Mouse (Mus musculus) testis, postnatal 10 days (tissue): ENCODE measurements around the gene Grm1.

ENCODE experiments used
- DNase-seq: peaks from one replicate; pipeline ENCODE4 v3.0.0; 2021; ENCODE audit warnings: low spot score

The Grm1 gene

DNA sequence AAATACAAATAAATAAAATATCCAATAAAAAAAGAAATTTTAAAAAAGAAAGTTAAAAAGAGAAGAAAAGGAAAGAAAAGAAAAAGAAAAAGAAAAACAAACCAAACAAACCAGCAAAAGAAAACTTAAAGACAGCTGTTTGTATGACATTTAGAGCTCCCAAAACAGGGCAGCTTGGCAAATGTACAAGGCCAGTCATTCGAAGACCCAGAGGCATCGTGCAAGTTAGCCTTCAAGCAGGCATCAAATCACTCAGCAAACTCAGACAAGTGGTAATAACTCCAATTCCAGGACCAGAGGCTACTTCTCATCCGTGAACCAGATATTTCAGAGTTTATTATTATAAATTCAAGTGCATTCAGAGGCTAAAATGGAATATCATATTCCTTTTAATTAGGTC lies 355.7 kb downstream of the Grm1 start:
- DNase-seq = no peak

GRCm38 (mm10) chr10:10710837-10711236 lies 371.3 kb downstream of the Grm1 start:
- no peak for DNase-seq

DNA sequence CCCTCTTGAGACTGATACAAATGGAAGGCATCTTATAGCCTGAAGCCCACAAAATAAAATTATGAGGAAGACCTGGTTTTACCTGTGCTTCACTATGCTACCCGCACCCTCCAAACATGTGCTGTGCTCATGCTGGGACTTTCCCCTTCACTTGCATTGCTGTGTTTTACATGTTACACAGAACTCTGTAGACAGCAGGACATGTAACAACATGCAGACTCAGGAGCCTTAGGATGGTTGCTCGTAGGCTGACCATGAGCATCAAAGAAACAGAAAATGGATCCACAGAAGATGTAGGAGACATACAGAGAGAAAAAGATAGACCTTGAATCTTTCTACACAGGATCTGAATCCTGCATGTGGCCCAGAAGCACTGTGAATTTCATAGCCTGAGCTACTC lies 371.8 kb downstream of the Grm1 start:
- DNase-seq = no peak

- DNase-seq = no peak
These were observed 374.1 kb downstream of the Grm1 start for GRCm38 (mm10) chr10:10708031-10708430.

- no peak for DNase-seq
These were observed 380.8 kb downstream of the Grm1 start for GRCm38 (mm10) chr10:10701326-10701725.

DNA sequence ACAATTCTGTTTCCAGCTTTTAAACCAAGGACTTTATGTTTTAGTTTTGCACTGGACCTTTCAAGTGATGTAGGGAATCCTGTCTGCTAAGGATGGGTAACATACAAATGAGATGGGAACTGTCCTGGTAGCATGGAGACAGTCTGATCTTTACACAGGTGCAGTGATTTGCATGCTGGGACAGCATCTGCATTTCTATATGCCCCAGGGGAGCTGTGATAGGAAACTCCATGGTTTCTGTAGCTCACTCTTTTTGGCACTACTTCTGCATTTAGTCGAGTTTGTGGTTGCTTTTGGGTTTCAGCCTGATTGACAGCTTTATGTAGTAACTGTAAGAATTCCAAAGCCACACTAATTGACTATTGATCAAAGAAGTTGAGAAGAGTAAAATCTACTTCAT lies 381.3 kb downstream of the Grm1 start:
- no peak for DNase-seq

- no peak for DNase-seq
These were observed 384.7 kb downstream of the Grm1 start for GRCm38 (mm10) chr10:10697497-10697896.

DNA sequence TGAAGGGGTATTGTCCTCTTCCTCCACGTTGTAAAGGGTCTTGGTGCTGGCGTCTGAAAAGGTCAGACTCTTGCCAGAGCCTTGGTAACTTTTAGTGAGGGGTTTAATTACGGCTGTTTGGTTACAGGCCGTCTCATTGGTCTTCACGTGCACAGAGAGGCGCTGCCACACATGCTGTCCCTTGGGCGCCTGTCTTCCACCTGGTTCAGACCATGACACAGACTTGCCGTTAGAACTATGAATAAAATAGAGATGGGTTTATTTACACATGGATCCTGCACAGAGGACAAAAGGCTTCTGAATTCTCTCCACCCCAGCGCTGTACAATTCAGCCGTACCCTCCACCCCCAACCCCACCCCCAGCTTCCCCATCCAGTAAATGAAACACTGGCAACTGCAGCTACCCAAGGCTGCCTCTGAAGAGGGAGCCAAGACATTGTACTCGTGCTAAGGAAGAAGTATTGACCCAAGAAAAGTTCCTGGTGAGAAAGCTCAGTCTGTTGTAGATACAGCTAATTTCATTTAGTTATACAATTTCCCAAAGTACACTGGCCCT lies 392.4 kb downstream of the Grm1 start:
- no peak for DNase-seq

DNA sequence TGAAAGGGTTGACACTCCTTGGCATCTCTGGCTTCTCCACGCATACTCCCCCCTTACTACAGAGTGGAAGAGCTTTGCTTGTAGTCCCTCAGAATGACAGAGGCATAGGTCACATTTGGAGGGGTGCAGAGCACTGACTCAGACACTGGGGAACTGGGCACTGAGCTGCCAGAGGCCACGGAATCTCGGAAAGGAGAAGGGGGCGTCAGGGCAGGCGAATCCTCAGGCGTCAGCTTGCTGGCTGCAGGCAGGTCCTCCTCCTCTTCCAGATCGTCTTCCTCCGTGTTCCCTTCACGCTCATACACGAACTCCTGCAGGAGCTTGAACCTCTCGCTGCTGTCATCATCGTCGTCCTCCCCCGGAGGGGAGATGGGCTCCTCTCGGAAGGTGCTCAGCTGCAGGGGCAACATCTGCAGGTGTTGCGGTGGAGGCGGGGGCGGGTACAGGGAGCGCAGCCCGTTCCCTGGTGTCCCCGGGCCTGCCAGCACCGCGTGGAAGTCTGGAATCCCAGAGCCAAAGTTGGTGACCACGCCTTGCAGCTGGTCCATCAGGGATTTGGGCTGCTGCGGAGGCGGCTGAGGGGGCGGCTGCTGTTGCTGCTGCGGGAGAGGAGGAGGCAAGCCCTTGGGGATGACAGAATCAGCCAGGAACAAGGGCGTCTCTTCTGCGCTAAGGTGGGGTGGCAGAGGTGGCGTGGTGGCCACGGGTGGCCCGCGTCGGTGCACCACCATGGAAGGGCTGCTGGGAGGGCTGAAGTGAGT lies 393.1 kb downstream of the Grm1 start:
- DNase-seq = peak; percentile 41

GRCm38 (mm10) chr10:10681048-10681447 lies 401.1 kb downstream of the Grm1 start, which contains the start of gene Gm10944:
Gene Gm10944 (plus strand): TSS chr10:10681348.
- no peak for DNase-seq

DNA sequence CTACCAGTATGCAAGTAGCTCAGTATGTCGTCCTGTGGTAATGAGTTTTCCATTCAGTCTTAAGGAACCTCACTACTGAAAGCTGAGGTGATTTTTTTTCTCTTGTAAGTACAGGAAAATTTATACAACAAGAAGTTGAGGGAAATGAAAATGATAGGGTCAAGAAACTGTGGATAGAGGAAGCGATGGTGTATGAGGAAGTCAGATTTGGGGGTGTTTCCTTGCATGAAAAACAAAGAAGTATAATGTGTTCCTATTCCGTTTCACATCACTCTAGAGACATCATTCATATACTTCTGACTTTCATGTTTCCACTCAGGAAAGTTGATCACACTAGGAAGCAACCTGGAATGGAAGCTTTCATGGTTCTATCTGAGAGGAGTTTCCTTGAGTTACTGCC lies 422.2 kb downstream of the Grm1 start:
- no peak for DNase-seq

DNA sequence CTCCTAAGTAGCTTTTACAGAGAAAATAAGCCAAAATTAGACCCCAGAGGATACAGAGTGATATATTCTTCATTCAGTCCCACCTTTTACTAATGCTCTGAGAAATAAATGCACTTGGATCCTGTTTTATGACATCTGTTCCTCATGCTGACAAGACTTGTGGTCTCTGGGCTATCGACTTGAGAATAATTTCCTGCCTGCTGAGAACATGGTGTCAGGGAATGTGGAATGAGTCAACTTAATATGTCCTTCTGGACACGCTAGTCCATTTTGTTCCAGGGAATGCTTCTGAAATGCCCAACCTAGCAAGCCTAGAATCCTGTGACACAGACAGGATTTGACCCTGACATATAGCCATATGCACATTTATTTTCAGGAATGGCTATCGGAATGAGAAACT lies 423.0 kb downstream of the Grm1 start:
- no peak for DNase-seq

DNA sequence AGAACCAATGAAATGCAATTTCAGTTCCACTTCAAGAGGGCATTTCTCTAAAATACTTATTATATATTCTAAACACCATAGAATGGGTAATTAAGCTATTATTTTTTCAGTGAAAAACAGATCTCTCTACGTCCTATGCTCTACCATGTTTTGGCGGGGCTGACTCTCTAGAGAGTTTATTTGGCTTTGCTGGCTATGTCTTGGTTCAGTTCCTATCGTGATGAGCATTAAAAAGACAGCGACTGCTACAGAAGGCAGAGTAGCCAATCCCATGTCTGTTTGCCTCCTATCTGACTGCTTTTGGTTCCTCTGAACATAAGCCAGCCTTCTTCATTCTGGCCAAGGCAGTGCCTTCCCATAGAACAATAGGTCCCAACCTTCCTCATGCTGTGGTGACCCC lies 425.5 kb downstream of the Grm1 start:
- no peak for DNase-seq

DNA sequence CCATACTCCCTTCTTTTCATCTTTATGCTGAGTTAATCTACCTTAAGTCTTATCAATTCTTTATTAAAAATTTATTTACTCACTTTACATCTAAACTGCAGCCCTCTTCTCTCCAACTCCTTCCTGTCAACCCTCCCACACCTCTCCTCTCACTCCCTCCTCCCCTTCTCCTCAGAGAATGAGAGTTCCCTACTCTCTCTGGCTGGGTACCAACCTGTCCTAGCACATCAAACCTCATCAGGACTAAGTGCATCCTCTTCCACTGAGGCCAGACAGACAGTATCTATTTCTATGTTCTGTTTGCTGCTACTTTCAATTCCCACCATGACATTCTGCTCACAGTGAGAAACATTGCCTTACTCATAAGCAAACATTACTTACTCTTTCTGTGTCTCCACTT lies 426.2 kb downstream of the Grm1 start:
- no peak for DNase-seq
